Mouse (Mus musculus) liver, adult 2 months (tissue): ENCODE measurements around the gene Odf4.
"Not testable (repeated sequence)": the region's sequence is repeated elsewhere in the genome, so short reads cannot be mapped to it uniquely, and the experiment has no call there.

Experiments used
- CTCF ChIP-seq: fragments of 200-500 bp; IDR thresholded peaks from 2 replicates; pipeline ENCODE4 v1.5.1; 2011; ENCODE audit warnings: low read depth, low read length, control low read depth
- POLR2A ChIP-seq: fragments of 200-500 bp; IDR thresholded peaks from 2 replicates; pipeline ENCODE4 v1.6.1; 2011; ENCODE audit warnings: low read length, control low read depth; ENCODE audit not compliant: insufficient read depth; ENCODE audit errors: extremely low read depth

DNA sequence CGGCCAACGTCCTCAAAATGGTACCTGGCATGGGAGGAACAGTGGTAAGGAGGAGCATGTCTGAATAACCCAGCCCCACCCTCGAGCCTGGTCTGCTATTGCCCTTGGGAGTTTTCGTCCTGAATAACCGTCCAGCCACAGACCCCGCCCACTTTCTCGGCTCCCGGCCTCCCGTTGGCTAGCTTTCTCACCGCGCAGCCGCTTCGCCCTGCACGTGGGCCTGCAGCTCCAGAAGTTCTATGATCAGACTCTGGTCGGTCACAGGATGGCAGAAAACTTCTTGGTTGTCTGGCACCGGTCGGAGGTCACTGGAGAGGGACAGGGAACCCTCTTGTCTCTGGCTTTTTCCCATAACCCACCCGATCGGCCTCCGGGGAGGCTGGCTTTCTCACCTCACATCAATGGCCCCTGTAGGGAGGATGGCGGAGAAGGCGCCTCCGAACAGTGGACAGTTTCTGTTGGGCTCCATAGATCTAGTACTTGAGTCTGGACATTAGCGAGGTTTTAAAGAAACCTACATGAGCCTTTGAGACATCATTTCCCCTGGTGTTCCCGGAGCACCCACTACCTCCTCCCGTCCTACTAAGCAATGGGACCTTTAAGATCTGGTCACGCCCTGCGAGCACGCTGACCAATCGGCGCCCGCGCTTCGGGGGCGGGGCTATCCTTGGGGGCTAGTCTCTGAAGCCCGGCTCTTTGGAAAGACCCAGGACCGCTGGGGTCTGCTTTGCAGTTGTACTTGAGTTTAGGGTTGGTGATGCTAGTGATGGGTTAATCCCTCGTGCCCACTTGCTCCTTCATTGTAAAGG lies 46.6 kb upstream of the Odf4 start:
- not testable (repeated sequence) for TF ChIP-seq CTCF, POLR2A
